Mouse (Mus musculus): ENCODE measurements around the gene Fance.
"Not testable (repeated sequence)": the region's sequence is repeated elsewhere in the genome, so short reads cannot be mapped to it uniquely, and the experiment has no call there.

DNA sequence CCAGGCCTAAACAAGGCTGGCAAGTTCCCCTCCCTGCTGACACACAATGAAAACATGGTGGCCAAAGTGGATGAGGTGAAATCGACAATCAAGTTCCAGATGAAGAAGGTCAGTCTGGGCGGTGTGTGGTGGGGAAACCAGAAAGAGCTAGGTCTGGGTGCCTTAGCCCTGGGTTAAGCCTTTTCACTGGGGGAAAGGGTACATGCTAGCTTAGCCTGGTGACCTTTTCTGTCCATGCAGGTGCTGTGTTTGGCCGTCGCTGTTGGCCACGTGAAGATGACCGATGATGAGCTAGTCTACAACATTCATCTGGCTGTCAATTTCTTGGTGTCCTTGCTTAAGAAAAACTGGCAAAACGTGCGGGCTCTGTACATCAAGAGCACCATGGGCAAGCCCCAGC, 17.3 kb downstream of the Fance start:
- TF ChIP-seq CTCF (conservative IDR thresholded peaks at IDR 0.05; ENCODE audit: insufficient read depth, insufficient read length, low read depth, low read length); POLR2A (IDR thresholded peaks at IDR 0.05; ENCODE audit: low read depth, low read length): not testable (repeated sequence)

Measured in kidney, adult 2 months (tissue).